Mouse (Mus musculus) c-Kit-positive CD71-negative TER-119-negative erythroid progenitor cells, embryonic 14.5 days (primary cell): ENCODE results near the gene Nek4.

Source experiments
- DNase-seq: peaks from one replicate; pipeline ENCODE4 v3.0.0-alpha.2; 2013; ENCODE audit warnings: low read depth

Gene Nek4

DNA sequence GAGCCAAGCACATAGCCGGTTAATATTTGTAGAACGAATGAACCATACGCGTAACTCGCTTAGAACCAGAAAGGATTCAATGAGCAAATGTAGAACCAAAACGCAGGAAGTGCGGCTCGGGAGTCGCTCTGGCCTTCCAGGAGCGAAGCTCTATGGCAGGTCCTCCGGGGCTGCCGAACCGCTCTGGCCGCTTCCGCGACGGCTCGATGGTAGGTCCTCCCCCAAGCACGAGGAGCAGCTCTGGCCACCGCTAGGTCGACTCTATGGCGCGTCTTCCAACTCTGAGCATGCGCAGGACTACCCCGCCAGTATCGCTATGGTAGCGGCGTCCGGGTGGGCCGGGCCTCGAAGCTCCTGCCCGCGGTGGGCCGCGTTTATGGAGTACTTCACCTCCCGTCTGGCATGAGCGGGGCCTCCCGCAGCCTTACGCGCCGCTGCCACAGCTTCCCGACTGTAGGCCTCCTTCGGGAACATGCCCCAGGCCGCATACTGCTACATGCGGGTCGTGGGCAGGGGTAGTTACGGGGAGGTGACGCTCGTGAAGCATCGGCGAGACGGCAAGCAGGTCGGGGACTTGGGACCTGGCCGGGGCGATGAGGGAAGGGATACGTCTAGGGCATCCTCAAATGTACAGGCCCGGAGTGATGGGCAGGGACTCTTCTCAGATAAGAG, at the start of gene Nek4:
Gene Nek4 (plus strand): TSS at position 224 of the 672 bp plus-strand sequence.
- DNase-seq = peak; percentile 89

DNA sequence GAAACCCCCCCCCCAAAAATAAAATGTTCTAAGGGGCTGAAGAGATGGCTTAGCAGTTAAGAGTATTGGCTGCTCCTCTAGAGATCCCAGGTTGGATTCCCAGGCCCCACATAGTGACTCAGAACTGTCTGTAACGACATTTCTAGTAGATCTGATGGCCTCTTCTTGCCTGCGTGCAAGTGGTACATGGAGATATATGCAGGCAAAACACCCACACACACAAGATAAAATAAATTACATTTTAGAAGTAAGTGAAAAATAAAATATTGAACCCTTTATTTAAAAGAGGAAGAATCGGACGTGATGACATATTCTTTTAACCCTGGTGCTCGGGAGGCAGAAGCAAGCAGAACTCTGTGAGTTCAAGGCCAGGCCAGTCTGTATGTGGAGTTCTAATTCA, 48.5 kb upstream of the Nek4 start:
- DNase-seq = no peak

DNA sequence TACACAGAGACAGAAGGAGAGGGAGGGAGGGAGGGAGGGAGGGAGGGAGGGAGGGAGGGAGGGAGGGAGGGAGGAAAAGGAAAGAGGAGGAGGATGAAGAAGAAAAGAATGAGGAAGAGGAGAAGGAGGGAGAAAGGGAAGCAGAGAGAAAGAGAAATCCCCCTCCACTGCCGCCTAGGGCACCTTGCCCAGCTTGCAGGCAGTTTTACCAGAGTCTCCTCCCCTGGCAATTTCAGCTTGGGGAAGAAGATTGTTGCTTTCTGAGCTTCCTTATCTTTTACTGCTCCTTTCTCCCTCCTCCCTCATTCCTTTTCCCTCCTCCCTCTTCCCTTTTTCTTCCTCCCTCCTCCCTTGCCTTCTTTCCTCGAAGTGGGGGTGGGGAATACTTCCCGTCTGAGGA, 48.1 kb upstream of the Nek4 start:
- no peak for DNase-seq

DNA sequence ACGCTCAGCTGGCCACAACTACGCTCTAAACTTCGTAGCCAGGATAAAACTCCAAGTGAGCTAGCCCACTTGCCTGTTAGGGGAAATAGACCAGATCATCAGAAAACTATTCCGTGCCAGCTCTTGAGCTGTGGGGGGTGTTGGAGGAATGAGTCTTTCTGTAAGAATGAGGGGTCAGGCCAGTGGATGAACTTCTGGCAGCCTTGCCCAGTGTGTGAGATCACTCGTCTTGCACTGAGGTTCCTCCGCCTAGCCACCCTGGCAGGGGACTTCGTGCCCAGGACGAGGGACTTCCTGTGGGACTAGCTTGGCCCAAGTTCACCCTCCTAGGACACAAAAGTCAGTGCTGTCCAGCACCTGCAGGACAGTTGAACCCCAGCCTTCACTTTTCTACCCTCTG, 46.9 kb upstream of the Nek4 start:
- no peak for DNase-seq

DNA sequence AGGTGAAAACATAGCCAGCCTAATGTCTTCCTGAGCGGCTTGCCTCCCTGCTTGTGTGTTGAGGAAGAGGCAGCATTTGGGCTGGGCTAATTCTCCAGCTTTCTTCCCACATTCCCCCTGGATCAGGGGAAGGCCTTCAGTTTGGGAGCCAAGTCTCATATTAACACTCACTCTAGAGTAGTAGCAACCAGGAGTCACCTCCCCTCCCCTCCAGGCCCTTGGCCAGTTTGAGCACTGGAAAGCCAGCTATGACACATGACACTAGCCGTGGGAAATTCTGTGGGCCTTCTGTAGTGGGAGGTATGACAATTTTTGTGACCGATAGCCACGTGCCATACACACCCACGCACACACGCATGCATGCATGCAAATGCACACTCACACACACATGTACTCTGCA, 45.2 kb upstream of the Nek4 start:
- DNase-seq = no peak

DNA sequence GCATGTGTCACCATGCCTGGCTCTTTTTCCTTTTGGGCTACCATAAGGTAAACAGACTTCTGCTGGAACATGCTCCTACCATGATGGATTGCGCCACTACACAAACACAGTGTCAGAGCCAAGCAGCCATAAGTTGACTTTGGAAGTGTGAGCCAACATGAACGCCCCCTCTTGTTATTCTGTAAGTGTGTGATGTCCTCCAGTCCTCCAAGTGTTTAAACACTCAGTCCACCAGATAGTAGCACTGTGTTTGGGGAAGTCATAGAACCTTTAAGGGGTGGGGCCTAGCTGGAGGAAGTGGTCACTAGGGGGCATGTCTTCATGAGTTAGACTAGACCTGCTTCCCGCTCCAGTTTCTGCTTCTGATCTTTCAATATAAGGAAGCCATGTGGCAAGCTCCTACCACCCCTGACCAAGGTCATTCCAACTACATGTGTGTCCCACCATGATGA, 43.3 kb upstream of the Nek4 start:
- peak; percentile 33 for DNase-seq

DNA sequence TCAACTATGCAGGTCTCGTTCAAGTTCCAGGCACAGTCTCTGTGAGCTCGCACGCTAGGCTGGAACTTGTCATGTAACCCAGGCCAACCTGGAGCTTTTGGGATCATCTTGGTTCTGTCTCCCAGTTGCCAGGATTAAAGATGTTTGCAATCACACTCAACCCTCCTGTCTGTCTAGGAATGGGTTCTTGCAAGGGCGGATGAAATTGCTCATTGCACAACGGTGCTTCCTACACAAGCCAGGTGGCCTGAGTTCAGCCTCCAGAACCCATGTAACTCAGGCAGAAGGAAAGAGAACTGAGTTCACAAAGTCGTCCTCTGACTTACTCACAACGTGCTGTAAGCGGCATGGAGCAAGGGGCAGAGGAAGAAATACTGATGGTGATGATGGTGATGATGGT, 40.0 kb upstream of the Nek4 start:
- no peak for DNase-seq

DNA sequence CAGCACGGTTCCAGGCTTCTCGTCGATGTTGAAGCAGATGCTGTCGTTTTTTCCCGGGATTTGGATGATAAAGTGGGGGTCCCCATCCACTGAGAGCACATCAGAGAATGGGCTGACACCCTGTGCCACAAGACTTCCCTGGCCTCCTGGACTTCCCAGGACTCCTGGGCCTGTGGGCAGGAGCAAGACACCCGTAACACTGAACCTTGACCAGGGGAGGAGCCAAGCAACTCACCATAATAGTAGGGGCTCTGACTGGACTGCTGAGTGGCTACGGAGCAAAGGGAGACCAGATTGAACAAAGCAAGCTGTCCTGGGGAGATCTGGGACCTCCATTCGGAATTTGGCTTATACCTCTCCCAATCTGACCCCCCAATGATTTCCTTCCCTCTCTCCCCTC, 38.5 kb upstream of the Nek4 start:
- no peak for DNase-seq

DNA sequence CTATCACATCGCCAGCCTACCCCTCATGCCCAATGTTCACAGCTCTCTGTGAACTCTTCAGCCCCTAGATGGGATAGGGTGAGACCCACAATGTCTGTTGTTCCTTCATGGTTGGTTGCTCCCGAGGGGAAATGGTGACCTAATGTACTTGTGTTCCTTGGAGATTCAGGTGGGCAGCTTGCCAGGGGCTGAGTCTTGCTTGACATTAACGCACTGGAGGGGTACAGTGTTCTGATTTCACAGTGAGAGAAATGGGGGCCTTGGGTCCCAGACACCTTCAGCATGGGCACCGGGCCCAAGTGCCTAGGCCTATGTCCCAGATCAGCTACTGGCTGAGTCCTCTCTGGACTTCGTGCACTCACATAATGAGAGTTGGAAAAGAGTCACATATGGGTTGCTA, 37.8 kb upstream of the Nek4 start:
- DNase-seq = no peak

DNA sequence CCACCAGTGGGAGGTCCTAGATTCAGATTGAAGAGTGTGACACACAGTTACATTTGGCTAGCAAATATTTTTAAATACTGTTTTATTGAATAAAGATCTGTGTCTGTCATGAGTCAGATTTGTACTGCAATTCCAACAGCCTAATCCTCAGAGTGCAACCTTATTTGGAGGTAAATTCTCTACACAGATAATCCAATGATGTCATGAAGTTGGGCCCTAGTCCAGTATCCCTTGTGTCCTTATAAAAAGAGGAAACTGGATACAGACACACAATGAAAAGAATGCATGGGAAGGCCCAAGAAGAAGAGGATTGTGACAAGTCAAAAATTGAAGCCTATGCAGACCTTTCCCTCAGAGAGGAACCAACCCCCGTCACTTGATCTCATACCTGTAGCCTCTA, 34.7 kb upstream of the Nek4 start:
- DNase-seq = no peak

DNA sequence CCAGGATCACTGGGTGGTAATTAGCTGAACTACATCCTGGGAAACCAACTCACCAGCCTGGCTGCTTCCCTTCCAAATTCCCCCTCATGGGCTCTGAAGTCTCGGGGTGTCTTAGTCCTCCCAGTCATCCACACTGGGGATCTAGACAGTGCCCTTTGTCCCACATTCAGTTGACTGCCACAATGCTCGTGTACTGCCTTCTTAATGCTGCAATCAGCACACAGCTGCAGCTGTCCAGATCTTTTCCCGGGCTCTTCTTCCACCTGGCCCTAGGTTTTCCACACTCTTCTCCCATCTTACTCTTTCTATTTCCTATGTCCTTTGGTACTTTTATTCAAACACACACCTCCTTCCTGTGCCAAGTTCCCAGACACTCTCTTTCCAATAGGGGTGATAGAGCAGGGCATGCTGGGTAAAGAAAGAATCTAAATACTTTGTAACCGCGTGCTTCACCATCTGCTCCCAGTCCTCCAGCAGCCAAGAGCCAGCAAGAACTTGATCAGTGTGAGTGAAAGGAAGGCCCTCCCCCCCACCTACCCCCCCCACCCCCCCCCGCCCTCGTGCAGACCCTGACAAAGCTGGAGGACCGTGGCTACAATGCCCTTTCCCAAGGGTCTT, 29.0 kb upstream of the Nek4 start:
- no peak for DNase-seq

DNA sequence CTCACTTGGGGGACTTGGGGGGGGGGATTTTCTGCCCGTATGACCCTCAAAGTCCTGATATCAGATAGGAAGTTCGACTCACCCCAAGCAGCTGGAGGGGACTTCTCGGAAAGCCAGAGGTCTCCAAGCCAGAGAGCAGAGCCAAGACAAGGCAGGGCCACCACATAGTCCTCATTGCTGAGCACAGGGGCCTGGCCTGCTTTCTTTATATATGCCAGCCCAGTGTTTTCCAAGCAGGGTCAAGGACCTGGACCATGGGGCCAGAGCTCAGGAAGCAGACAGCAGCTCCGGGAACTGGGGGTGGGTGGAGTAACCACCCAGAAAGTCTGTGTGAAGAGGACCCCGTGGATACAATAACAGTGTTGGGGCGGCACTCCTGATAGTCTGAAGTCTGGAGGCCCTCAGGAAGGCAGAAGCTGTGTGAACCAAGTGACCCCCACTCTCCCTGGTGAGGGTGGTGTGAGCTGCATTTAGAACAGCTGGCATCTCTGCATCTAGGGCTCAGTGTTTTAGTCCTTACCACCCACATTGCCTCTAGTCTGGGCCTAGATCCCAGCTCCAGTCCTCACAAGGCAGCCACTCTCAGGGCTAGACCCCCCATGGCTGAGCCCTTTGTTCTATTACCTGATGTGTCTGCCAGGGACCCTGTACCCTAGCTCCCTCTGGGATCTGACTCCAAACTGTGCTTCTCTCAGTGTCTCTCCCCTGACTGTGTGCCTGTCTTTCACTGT, 27.6 kb upstream of the Nek4 start, which contains the start of gene Itih3:
Gene Itih3 (minus strand): TSS at position 386 of the 731 bp plus-strand sequence.
- DNase-seq = no peak

DNA sequence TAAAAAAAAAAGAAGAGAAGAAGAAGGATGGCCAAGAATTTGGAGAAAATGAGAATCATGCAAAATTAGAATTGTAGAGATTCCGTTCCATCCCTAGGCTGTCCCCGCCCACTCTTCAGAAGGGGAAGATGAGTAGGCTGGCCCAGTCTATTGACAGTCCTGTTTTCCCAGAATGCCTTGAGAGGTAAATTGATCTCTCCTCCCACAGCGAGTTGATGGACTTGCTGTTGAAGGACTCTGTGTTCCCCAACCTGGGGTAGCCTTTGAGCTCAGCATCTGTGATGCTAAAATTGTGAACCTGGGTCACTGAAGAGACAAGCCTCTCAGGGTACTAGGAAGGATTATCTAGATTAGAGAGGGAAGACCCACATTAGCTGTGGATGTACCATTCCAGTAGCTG, 25.7 kb upstream of the Nek4 start:
- no peak for DNase-seq

DNA sequence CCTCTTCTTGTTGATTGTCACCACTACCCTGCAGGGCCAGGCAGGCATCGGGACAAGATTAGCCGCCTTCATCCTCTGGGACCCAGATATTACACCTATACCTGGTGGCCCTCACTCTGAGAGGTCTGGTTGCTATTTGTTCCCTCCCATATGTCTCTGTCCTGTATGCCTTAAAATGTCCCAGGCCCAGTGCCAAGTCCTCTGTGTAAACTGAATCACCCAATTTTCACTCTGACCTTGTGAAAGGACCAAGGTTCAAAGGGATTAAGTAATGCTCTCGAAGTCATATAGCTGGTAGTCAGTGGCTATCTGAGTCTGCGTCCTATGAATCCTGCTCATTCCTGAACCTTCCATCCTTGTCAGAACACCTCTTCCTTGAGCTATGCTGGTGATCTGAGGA, 20.8 kb upstream of the Nek4 start:
- DNase-seq = no peak

DNA sequence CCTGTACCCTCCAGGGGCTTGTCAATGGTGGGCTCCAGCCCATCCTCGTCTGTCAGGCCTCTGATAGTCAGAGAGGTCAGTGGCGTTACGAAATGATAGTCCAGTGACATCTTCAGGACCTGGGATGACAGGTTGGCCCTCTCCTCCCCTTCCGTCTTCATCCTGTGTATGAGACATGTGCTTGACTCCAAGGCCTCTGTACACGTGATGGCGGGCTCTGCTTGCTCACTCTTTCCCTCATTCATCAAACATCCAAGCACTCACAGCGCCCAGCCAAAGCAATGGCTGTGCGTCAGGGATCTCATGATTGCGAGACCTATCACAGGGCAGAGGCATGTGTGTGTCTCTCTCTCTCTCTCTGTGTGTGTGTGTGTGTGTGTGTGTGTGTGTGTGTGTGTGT, 17.8 kb upstream of the Nek4 start:
- DNase-seq = no peak

DNA sequence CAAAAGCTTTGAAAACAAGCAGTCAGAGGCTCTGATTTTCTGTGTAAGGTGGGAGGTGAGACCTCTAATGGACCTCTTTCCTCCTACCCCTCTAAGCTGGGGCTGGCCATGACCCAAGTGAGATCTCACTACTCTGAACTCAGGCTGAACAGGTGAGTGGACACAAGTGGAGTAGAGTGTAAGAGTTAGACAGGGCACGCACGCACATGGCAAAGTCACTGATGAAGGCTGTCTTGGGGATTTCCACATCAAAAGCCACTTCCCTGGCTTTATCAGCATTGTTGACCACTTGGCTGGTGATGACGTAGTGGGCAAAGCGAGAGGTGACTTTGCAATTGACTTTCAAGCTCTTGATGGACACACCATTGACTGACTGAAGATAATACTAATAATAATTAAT, 8.9 kb upstream of the Nek4 start:
- no peak for DNase-seq

DNA sequence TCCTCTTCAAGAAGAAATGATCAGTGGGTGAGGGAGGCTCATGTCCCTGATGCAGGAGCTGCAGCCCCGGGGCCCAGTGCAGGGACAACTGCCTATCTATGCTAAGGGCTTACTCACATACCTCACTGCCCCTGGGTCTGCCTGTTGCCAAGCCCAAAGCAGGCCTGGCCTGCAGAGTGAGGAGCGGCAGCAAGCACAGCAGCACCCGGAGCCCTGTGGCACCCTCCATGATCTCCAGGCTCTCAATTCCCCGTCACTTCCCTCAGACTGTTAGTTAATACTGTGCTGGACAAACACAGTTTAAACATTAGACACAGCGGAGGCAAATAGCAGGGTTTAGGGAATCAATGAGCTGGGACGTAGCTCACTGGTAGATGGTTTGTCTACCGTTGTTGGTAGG, 8.1 kb upstream of the Nek4 start, which contains the start of gene Itih1:
Gene Itih1 (minus strand): TSS at position 252 of the 400 bp plus-strand sequence.
- DNase-seq = no peak

DNA sequence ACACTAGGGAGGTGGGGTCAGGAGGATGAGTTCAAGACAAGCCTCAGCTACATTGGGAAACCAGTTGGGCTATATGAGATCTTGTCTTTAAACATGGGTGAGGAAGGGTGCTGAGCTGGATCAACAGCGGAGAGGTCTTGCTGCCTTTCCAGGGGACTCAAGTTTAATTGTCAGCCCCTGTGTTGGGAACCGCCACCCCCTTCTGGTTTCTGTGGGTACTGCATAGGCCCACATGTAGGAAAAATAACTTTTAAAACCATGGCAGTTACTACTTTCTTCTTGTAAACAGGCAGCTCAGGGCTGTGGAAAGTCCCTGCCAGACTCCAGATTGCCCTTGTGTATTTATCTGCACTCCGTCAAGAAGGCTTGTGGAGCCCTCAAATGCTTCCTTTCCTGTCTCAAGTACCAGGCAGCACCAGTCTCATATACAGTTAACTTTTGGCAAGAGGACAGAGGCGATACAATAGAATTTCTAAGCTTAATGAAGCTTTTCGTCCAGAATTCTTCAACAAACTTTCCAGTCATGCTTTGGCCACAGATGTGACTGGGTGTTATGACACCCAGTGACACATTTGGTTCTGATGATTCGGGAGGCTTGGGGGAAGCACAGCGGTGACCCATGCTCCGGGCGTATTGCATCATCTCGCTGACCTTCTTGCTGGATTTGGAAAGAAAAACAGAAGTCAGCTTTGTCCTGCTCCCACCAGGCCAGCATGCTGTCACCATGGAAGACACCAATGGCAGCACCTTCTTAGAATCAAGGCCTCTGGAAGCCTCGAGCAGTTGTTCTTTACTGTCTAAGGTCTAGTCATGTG, 7.1 kb upstream of the Nek4 start:
- DNase-seq = peak; percentile 51

DNA sequence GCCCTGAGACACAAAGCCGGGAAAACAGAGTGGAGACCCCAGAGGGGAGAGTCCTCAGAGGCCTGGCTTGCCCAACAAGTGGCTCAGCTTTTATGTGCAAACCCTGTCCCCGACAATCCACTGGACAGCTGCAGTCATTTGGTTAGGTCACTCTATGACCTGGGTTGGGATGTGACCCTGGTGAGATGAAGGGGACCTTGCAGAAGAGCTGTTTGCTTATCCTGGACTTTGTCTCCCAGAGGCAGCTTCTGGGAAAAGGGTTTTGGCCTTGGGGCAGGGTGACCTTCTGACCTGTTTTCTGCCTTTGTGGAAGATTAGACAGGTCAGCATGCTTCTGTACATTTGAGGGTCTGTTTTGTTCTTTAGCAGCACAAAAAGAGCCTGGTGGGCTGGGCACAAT, 6.4 kb upstream of the Nek4 start:
- DNase-seq = no peak

DNA sequence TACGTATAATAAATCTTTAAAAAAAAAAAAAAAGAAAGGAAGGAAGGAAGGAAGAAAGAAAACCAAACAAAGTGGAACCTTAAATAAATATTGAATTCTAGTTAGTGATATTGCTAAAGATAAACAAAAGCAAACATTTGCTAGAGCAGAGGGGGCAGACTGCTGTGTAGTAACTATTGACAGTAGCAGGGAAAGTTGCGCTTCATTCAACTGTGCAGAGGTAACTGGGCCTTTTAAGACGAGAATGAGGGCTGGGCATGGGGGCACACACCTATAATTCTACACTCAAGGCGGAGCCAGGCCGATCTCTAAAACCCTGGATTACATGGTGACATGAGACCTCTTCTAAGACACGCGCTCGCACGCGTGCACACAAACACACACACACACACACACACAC, 1.2 kb upstream of the Nek4 start:
- no peak for DNase-seq

DNA sequence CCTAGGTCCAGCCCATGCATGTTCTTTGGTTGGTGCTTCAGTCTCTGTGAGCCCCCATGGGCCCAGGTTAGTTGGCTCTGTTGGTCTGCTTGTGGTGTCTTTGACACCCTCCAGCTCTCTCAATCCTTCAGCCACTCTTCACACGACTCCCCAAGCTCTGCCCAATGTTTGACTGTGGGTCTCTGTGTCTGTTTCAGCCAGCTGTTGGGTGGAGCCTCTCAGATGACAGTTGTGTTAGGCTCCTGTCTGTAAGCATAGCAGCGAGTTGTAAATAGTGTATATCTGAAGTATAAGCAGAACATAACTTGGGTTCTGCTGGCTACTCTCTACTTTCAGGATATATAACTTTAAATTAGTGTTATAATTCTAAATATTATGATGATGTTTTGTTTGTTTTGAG, 7.3 kb downstream of the Nek4 start:
- no peak for DNase-seq

DNA sequence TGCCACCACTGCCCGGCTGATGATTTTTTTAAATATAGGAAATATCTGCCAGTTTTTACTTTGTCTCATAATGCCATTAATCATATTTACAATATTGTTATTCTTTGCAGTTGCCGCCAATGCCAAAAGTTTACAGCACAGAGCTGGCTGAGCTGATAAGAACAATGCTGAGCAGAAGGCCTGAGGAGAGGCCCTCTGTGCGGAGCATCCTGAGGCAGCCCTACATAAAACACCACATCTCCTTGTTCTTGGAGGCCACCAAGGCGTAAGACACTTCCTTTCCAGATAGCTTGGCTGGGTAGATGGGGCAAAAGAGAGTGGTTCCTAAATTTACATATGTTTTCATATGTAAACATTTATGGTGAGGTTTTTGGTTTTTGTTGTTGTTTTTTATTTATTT, 7.9 kb downstream of the Nek4 start:
- no peak for DNase-seq
